Mouse (Mus musculus): ENCODE measurements around the gene Fgl2.

Gene Fgl2

DNA sequence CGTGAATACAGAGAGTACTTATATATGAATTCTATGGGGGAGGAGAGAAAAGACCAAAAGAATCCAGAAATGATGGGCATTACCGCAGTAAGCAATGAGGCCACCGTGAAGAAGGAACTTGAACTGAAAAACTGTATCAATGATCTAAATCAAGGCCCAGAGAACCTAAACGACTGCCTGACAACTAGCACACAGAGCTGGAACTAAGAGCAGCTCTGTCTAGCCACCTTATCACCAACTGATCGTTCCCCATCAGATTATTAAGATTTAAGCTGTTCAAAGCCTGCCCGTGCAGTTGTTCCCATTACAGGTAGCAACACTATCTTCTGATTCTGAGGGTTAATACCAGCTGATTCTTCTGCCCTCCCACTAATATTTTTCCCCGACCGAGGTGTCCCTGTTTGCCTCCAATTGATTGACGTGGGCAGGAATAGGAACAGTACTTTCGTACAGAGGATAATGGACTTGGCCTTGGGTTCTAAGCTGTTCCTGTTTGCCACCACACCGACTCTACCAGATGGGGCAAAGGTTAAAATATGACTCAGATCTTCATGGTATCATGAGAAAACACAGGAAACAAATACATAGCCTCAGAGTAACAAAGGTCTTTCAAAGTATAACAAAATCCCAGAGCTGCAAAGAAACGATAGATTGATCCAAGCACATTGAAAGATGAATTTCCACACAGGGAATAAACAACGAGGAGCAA is 12.0 kb downstream of the Fgl2 start:
- DNase-seq (ENCODE audit: low spot score in 2 of 2) = no peak

DNA sequence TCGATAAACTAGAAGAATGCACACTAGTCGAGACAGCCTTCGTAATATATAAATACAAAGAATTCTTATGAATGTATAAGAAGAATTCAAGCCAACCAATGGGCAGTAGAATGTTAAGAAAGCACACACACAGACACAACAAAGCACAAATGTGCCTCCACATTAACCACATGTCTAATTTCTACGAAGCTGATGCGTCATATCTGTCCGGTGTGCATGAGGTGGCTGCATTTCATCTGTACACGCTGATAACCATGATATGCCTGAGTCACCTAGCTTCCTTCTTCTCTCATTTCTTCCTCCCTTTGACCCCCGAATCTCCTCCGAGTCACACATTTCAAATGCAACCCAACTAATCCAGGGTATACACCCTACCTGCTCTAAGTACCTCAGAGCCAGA is 12.5 kb downstream of the Fgl2 start:
- no peak for DNase-seq (ENCODE audit: low spot score in 2 of 2)

DNA sequence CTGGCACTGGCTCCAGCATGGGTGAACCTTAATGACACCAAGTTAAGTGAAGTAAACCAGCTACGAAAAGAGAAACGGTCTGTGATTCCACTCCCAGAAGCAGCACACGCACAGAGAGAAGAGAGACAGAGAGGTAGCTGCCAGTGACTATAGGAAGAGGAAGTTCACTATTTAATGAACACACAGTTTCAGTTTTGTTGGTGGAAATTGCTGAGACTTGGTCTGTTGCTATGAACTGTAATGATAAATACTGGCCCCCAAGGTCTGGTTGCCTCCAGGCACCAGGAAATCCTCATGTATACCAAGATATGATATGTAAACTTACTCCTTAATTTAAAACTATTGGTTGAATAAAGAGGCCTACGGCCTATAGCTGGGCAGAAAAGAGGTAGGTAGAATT is 14.0 kb downstream of the Fgl2 start:
- DNase-seq (ENCODE audit: low spot score in 2 of 2) = no peak

DNA sequence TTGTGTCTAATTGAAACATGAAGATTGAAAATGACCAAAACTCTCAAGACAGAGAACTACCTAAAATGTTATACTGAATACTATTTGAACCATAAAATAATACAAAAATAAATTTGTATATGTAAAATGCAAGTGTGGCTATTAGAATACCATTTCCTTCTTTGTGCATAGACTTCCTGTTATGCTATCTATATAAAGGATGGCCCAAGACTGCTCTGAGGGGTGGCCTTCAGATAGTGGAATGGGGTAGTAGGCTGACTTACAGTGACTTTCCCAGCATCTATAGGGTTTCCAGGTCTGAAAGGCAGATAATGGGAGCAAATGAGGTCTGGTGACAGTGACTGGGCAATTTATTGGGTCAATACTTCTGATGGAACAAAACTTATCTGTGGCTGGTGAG is 14.9 kb downstream of the Fgl2 start:
- no peak for DNase-seq (ENCODE audit: low spot score in 2 of 2)

DNA sequence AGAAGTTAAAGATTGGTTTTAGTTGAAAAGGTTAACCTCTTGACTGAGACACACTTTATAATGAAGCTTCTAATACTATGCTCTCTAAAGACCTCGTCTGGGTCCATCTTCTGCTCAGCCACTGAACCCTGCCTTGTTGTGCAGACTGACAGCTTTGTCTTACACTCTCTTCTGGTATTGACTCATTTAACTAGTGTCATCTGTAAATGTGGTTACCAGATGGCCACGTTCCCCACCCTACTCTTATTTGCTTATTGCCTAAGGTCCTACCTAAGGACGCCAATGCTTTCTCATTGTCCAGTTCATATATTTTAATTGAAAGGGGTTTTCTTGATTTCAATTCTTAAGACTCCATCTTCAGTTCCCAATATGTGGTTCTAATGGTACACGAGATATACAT is 16.4 kb downstream of the Fgl2 start:
- no peak for DNase-seq (ENCODE audit: low spot score in 2 of 2)

DNA sequence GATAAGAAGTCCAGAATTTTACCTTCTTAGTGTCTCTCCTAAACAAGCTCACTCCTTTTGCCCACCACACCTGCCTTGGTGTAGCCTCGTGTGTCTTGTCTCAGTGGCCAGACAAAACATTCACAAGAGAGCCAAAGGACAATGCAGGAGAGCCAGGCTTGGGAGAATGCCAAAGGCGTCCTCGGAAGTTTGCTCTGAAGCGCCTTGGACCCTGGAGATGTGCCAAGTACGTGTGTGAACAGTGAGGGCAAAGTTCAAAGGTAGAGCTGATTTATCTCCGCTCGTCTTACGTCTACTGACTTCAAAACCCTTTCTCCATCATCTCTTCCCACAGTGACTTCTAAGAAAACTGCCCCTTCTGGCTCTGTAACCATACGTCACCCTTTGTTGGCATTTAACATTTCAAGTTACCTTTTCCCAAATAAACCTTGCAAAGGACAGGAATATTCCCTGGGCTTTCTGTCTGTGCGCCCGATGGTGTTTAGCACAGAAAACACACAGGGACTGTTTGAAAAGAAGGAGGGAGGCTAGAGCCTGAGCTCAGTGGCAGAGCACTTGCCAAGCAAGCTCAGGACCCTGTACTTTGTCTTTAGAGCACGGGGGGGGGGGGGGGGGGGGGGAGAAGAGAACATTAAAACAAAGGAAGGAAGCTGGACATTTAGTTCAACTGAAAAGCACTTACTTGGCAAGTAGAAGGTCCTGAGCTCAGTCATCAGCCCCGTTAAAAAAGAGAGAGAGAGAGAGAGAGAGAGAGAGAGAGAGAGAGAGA is 19.4 kb downstream of the Fgl2 start:
- no peak for DNase-seq (ENCODE audit: low spot score in 2 of 2)

DNA sequence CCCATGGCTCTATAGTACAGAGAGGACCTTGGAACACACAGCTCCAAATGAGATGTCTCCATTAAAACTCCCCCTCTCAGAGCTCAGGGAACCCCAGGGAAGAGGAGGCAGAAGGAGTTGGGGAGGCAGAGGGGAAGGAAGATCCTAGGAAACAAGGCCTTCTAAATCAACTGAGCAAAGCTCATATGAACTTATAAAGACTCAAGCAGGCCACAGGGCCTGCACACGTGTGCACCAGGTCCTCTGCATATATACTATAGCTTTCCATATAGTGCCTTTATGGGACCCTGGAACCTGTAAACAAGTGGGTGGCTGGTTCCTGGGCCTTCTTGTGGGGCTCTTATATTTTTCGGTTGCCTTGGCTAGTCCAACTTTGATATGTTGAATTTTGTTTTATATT is 22.1 kb downstream of the Fgl2 start:
- DNase-seq (ENCODE audit: low spot score in 2 of 2) = no peak

DNA sequence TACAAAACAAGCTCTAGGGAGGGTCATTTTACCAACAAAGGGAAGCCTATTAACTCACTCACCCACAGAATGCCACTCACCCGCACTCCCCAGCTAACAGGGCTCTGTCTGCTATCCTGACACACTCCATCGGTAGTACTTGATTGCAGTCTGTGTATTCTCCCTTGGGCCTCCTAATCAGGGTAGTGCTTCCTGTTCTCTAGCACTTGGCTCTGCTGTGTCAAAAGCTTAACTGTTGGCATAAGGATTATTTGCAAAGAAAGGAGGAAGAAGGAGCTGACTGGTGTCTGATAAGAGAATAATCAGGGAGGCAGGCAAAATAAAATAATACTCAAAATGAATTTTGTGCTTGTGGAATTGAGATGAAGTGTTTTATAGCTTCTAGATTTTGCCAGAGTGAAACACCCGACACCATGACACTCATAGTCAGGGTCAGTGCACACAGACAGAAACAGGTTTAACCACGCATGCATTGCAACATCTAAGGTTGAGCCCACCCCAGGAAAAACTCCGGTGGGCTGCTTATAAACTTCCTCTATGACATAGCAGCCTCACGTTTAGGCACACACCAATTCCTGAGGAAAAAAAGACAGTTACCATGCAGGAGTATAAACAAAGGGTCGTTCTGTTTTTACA is 22.9 kb downstream of the Fgl2 start:
- DNase-seq (ENCODE audit: low spot score in 2 of 2) = no peak

DNA sequence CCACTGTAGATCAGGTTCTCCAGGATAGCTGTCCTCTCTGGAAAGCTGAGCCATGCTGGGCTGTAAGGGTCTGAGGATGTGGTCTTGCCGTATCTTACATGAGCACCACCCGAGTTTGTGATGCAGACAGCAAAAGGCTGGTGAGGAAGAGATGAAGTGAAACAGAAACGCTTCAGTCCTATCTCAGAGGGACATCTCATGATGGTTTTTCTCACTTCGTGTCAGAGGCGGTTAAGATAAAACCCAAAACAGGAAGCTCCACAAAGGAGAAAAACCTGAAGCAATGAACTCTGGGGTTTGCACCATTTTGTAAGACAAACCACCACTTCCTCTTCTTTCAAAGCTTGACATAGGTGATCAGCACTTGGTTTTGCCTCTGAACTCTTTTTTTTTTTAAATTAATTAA is 38.8 kb downstream of the Fgl2 start:
- DNase-seq (ENCODE audit: low spot score in 2 of 2) = no peak

DNA sequence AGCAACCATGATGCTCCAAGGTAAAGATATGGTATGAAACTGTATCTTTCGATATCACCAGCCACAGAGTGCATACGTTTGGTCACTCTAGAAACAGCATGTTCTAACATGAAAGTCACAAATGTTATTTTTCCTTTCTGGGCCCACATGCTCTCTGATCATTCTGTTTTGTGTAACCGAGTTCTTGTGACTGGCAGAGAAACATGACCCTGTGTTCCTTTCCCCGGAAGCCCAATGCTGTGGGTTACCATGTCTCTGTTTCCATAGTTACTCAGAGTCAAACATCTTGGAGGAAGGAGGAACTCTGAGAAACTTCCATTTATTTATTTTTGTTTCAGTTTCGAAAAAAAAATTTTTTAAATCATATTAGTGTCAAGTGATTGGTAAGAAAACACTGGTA is 39.6 kb downstream of the Fgl2 start:
- no peak for DNase-seq (ENCODE audit: low spot score in 2 of 2)

DNA sequence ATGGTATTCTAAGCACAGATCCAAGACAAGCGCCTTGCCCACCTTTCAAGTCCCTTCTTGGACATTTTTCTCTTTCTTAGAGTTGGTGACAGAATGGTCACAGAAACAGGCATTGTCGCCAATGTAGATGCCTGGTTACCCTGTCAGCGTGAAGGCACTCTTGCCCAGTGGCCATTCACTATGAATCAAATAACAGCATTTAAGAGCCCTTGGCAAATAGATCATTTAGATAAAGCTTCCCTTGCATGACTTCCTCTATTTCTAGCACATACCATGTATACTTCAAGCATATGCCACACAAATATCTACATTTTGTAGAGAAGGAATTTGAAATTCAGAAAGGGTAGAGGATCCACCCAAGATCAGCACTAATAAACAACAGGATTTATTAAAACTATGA is 40.9 kb downstream of the Fgl2 start:
- DNase-seq (ENCODE audit: low spot score in 2 of 2) = no peak

DNA sequence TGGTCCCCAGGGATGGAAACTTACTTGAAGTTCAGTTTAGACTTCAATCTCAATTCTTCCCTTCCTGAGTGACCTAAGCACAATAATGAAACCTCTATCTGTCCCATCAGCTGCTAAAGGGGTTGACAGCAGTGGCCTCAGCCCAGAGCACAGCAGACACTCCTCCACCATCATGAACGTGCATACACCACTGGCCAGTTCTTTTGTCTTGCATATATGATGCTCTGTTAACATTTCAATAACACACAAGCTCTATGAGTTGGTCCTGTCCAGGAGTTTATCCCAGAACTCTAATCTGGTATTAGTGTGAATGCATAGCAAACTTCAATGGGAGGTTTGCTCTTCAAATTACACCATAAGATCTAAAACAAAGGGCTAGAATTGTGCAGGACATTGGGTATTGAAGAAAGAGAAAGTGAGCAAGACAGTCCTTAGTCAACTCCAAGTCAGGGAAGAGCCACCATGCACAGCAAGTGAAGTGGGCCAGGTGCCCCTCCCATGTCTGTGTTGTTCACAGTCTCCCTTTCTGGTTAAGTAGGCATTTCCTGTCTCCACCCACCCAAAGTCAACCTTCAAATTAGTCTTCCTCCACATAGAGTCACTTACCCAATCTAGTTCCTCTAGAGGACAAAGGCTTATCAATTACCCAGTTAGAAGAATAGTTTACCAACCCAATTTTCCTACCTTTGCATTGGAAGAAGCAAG is 41.8 kb downstream of the Fgl2 start:
- no peak for DNase-seq (ENCODE audit: low spot score in 2 of 2)

DNA sequence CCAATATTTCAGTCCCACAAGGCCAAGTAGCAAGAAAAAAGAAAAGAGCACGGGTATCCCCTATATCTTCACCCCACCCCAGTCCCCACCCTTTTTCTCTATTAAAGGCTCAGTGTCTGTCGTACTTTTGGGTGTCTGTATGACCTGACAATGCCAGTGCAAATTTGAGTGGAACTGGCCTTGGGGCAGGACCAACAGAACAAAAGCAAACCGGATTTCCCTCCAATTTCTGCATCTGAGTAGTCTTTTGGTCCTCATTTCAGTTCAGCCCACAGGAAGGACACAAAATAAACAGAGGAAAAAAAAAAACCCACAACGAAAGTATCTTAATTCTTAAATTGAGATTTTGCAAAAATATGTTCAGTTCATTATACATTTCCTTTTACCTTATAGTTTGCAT is 46.2 kb downstream of the Fgl2 start:
- DNase-seq (ENCODE audit: low spot score in 2 of 2) = no peak

DNA sequence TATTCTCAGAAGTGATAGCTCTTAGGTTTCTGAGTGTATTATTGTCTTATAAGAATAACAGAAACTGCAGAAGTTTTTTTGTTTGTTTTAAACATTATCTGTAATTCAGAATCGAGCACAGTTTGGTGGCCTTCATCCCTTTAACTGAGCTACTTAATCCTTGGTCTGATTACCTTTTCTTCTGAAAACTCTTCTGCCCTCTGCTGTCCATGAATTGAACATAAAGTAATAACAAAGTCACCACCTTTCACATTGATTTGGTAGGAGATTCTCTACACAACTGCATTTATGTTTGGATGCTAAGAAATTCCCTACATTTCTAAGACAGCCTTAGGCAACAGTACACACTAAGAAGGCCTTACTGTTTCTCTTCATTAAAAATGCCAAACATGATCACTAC is 48.2 kb downstream of the Fgl2 start:
- no peak for DNase-seq (ENCODE audit: low spot score in 2 of 2)

DNA sequence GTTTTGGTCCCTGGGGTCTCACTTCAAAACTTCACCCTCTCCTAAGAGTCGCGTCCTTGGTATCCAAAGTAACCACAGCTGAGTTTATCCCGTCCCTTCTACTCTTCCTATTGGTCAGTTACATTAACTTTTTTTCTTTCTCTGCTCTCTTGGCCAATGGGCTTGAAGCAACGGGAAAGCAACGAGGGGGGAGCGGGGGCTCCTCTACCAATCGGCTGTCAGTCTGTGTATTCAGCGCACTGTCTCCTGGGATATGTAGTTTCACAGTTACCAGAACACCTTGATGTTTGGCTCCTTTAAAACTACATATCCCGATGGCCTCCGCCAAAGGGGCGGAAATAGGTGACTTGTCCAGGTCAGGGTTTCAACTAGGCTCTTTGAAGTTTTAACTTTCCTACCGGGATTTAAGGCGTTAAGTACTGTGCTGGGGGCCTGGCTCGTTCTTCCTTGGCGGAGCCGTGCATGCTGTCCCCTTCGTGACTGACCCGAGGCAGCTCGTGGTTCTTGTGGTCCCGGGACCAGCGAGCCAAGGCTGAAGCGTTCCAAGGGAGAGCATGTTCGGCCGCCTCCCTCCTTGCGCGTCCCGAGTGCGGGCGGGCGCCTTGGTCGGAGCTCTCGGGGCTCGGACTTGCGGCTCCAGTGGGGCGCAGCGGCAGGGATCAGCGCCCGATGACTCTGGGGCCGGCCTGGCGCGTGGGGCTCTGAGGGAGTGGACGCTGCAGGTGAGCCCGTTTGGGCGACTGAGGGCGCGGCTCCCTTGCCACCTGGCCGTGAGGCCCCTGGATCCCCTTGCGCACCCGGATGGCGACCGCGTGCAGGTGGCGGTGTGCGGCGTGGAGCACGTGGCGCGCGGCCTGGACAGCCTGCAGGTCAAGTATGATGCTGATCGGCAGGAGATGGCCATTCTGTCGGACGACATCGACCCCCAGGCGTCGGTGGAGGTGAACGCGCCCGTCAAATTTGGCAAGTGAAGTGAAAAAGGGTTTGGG is 52.5 kb downstream of the Fgl2 start, which contains the start of the genes Ccdc146 and Fam185a:
Ccdc146 (minus strand) TSS at position 64 of the 989 bp plus-strand sequence.
Fam185a (plus strand) TSS at position 345 of the 989 bp plus-strand sequence.
- peak; percentile 94 for DNase-seq (ENCODE audit: low spot score in 2 of 2)

DNA sequence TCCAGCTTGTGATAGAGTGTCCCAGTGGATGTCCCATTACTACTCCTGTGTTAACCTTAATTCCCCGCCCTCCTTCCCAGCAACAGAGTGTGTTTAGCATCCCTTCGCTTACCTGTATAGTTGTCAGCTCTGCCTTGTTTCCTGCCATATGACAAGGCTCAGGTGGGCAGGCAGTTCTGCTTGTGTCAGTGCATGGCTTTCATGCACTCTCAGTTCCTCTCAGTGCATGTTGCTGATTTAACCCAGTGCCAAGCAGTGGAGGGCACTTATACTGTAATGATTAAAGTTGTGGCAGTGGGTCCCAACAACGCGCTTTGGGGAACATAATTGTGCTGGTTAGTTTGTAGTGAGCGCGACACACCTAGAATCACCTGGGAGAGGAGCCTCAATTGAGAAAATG is 54.2 kb downstream of the Fgl2 start:
- DNase-seq (ENCODE audit: low spot score in 2 of 2) = no peak

Measured in right cerebral cortex, adult 2 months (tissue).